Mouse (Mus musculus) c-Kit-positive CD71-negative TER-119-negative erythroid progenitor cells, embryonic 14.5 days (primary cell): ENCODE measurements around the gene Setd4.
"Not testable (repeated sequence)": the region's sequence is repeated elsewhere in the genome, so short reads cannot be mapped to it uniquely, and the experiment has no call there.

ENCODE experiments used
- DNase-seq: peaks from one replicate; pipeline ENCODE4 v3.0.0-alpha.2; 2013; ENCODE audit warnings: low read depth

Setd4 gene

DNA sequence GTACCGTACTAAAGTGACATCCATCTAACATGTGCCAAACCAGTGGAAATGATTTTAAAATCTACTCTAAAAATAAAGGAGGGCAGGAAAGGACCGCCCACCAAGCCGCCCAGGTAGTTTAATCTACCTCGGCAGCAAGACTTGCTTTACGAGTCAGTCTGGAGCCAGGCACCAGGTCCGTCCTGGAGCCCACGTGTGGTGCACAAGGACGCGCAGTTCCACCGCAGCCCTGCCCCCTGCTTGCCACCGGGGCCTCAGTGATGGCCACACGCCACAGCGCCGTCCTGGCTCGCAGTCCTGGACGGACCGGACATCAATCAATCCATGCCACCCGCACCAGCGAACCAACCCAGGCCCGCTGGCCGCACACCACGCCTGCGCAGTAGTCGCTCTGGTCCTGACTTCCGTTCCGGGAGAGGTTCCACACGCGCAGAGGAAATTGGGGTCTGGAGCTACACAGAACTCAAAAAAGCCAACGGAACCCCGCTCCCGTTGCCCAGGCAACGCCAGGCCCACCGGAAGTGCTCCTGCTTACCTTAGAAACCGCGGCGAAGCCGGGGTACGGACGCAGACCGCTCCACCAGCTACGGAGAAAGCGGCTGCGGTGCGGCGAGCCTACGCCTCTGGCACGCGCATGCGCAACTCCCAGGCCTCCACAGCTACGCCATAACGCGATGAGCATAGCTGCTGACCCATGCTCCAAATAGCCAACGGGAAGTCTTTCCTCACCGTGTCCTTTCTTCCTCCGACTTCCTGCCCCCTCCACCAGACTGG lies at the start of gene Setd4:
TSS of gene Setd4 (minus strand) at position 625 of the 774 bp plus-strand sequence.
- DNase-seq = peak; percentile 58

DNA sequence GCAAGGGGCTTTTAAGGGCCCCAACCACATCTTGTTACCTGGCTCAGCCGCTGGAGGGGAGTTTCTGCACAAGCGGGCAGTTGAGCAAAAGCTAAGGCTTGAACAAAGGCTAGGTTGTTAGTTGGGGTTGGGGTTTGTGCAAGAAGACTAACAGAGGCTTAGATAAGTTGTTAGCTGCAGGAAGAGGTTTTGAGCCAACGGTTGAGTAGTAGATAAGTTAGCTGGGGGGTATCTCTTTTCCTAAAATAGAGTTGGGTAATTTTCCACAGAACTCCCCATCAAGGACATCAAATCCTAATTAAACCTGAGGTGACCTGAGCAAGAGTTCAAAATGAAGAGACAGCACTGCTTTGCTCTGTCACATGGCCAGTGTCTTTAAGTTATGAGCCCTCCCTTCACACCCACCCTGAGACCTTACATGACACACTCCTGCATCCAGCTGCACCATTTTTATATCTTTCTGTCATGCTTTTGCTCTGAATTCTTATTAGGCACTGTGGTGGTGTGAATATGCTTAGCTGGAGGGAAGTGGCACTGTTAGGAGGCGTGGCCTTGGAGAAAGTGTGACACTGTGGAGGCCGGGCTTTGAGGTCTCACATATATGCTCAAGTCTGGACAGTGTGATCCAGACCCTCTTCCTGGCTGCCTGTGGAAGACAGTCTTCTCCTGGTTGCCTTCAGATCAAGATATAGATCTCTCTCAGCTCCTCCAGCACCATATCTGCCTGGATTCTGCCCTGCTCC lies 44.7 kb upstream of the Setd4 start:
- no peak for DNase-seq

DNA sequence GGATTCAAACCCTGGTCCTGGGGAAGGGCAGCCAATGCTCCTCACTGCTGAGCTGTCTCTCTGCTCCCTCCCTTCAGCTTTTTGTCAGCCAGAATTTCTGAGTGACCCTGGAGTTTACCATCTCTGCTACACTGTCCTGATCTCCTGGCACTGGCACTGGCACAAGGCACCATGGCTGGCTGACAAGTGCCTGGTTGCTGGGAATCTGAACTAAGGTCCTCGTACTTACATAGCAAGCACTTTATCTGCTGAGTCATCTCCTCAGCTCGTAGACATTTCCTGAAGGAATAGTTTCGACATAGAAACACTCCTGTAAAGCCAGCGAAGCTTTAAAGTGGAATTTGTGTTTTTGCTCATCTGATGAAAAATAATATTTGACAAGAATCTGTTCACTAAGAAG lies 40.1 kb upstream of the Setd4 start:
- DNase-seq = no peak

DNA sequence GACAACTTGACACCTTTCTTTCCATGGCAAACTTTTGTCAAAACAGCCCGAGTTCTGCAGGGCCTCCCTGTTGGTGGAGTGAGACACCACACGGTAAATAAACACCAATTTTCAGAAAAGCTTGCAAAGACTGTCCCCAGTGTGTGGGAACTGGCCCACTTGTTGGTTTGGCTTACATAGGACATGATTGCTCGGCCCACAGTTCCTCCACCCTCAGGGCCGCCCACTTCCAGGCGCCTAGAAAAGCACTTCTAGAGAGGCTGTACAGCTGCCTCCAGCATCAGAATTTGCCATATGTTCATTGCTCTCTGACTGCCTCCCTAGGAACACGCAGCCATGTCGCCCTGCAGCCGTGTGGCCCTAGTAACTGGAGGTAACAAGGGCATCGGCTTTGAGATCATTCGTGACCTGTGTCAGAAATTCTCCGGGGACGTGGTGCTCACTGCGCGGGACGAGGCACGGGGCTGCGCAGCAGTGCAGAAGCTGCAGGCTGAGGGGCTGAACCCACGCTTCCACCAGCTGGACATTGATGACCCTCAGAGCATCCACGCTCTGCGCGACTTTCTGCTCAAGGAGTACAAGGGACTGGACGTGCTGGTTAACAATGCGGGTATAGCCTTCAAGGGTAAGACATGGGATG lies 24.0 kb upstream of the Setd4 start, which contains the start of gene Gm5678:
TSS of gene Gm5678 (plus strand) at position 337 of the 640 bp plus-strand sequence.
- no peak for DNase-seq

DNA sequence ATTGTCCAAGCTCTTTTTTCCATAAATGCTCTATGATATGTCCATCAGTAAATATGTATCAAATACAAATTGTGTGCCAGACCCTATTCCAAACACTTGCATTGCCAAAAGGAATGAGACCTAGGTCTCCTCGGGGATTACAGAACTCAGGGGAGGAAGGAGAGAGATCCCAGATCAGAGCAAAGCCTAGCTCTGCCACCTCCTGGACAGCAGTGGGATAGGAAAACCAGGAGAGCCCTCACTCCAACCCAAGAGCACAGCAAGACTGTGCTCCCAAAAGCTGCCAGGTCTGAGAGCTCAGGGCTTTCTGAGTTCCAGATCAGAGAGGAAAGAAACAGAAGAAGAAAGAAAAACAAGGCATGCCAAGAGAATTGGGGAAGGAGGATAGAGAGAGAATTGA lies 22.9 kb upstream of the Setd4 start:
- DNase-seq = no peak

DNA sequence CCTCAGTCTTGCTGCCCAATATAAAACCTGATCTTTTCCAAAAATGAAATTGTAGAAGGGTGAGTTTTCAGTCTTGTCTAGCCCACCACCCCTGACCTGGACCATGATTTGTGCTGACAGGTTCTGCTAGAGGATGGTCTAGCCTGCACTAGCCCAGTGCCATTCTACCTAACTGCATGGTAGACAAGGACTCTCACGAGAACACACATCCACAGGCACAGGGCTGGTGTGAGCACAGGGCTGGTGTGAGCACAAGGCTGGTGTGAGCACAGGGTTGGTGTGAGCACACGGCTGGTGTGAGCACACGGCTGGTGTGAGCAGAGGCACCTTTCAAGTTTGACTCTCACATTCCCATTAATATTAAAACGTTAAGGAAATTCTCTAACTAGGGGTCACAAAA lies 20.8 kb upstream of the Setd4 start:
- DNase-seq = no peak

DNA sequence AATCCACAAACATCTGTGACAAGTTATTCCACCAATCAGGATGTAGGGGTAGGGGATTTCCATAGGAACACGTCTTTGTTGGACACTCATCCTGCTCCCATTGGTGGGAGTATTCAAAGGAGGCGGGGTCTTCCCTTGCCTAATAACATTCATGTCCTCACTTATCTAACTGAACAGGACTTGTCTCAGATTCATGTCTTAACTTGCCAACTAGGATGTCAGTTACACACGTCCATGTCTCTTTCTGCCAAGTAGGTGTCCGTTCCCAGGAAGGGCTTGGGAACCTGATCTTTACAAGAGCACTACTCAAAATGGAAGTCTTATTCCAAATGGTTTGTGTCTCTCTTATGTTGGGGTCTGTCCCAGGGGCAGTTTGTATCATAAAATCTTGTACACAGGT lies 19.9 kb upstream of the Setd4 start:
- not testable (repeated sequence) for DNase-seq

DNA sequence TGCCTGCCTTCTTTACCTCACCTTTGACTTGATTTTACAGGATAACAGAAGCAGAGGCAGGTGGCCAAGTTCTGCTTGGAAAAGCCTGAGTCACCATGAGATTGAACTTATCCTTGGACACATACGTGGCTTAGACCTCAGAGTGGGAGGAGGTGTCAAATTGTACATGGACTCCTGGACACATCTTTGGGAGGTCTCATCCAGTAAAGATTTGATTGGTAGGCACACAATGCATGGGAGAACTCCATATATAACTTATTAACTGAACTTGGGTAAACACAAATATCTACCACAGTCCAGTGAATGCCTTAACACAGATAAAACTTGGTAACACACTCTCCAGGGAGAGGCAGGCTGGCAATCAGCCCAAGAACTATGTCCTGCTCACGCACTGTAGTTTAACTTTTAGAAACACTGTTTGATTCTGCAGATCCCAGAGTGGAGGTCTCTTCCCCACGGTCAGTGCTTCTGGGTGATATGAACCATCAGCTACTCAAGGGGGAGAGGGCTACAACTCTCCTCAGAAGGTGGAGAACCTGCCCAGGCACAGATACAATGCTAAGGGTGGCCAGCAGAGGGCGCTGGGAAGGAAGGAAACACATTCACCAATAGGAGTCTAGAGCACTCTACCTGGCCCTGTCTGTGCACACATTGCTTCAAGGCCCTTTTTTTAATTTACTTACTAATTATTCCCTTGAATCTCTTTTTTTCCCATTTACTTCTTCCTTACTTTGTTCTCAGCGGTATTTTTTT lies 11.4 kb upstream of the Setd4 start:
- no peak for DNase-seq

DNA sequence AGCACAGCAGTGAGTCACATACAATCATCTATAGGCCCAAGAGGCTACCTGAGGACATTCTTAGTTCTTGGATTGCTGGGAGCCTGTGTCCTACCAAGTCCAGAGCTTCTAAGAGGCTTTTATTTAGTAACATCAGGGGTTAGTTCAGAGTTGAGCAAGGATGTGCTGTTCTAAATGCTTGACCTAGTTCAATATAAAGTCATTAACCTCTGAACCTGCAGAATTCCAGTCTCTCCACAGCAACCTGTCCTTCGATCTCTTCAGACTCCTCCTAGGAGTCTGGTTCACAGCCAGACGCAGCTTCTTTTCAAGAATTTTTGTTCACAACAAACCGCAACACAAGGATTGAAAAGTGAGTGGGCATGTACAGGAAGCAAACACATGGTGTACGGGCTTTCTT lies 7.1 kb upstream of the Setd4 start:
- DNase-seq = no peak

DNA sequence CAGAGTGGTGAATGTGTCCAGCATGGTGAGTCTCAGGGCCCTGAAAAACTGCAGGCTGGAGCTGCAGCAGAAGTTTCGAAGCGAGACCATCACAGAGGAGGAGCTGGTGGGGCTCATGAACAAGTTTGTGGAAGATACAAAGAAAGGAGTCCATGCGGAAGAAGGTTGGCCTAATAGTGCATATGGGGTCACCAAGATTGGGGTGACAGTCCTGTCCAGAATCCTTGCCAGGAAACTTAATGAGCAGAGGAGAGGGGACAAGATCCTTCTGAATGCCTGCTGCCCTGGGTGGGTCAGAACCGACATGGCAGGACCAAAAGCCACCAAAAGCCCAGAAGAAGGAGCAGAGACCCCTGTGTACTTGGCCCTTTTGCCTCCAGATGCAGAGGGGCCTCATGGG lies 5.9 kb upstream of the Setd4 start:
- DNase-seq = no peak

DNA sequence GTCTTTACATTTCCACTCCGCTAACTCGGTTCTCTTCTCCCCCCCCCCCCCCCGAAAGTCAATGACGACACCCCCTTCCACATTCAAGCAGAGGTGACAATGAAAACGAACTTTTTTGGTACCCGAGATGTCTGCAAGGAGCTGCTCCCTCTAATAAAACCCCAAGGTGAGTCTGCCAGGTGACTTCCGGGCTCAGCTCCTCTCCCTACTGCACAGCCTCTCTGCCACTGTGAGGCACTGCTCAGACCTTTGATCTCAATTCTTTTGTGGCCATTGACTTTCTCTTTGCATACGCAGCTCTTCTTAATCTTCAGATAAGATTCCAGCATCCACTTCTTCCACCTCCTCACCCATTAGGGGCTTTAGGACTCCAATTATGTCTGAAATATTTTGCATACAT lies 4.9 kb upstream of the Setd4 start:
- no peak for DNase-seq

DNA sequence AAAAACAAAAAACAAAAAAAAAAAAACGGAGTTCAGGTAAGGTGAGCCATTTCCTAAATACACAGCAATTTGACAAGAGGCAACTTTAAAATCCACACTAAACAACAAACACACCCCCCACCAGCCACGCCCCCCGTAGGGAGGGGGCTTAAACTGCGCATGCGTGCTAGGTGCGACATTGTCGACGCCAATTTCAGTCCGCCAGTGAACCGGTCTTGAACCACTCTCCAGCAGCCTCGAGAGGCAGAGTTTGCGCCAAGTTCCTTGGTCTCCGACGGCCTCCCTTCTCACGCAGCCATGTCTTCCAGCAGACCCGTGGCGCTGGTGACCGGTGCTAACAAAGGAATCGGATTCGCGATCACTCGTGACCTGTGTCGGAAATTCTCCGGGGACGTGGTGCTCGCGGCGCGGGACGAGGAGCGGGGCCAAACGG lies 3.8 kb upstream of the Setd4 start:
- peak; percentile 74 for DNase-seq

DNA sequence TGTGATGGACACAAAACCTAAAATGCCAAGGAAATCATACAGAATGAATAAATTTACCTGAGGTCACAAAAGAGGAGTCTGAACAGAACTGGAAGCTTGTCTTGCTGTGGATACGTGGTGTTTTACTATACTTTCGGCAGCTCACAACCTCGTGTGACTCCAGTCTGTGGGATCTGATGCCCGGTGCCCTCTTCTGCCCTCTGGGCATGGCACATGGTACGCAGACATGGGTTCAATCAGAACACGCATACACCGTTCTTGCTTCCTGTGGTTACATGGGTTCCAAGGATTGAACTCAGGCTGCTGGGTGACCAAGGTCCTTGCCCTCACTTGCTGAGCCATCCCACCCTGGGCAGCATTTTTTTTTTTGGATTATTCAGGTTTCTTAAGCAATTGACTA lies 2.3 kb upstream of the Setd4 start:
- DNase-seq = no peak

DNA sequence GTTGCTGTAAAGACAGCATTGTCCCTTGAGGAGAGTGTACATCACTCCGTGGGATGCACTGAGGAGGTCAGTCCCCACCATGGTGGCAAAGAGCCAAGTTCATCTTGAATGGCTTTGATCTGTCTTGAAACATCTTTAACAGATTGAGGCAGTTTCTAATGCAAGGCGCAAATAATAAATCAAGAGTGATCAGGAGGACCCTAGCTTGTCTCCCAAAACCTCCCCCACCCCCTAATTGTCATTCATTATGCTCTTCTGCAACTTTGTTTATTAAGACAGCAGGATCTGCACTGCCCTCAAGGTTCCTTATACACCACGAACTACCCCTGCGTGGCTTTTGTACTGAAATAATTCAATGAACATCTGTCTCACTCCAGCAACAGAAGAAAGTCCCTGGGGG lies 1.7 kb upstream of the Setd4 start, which contains the start of gene Cbr1:
TSS of gene Cbr1 (plus strand) at position 301 of the 400 bp plus-strand sequence.
- DNase-seq = no peak

DNA sequence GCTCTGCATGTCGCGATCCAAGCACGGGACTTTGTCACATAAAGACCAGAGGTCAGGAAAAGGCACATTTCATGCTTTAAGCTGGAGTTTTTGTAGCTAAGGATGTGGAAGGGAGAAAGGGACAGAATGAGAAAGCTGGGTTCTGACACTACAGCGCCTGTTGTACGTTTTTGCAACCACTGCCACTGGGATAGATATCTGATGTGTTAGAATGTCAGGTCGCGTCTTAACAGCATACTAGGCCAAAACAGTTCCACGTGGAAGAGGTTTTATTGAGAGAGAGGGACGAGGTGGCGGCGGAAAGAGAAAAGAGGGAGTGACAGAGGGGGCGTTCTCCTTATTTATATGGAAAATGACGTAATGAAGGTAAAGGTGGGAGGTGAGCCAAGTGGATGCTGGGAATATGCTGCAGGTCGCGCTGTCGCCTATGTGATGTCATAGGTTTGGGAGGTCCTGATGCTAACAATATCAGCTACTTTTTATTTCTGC lies 662 bp upstream of the Setd4 start:
- DNase-seq = no peak

DNA sequence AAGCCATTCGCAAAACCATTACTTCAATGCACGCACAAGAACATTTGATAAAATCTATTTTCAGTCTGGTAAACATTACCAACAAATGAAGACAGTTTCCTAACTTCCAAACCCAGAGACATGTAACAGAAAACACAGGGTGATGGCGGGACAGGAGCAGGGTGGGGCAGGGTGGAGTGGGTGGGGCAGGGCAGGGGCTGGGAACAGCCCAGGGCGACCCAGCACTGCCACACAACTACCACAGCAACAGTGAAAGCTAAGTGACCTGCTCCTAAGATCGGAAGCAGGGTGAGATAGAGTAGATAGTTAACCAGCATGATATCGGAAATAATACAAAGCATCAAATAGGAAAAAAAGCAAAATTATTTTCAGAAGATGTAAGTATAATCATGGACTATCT lies 4.4 kb downstream of the Setd4 start:
- no peak for DNase-seq

DNA sequence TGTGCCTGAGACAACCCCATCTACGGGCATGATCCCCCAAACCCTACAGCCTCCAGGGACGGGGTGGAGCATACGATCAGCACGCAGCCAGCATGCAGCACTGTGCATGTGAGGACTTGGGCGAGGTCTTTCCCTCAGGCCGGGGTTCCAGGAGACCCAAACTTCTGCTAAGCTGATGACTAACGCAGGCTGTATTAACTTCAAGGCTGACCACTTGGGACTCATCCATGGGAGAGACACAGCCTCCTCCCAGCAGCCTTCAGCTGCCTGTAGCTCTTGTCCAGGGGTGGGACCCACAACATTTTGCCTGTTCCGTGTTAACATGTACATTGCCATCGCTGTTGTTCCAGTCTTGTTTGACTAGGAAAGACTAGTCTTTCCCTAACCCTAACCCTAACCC lies 6.3 kb downstream of the Setd4 start:
- DNase-seq = no peak

DNA sequence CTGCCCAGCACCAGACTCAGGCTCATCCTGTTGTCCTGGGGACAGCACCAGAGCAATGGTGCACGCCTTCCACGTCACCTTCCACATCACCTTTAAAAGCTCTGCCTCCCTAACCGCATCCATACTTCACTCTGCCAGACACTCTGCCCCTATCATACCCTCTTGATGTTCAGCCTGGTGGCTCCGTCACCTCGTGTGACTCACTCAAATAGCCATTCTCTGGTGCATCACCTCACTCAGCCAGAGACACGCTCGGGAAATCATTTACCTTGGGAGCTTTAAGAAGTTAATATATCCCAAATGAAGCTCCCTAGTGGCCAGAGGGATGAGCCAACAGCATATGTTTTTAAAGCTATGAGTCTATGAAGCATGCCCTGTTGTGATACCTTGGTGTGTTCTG lies 7.1 kb downstream of the Setd4 start:
- no peak for DNase-seq

DNA sequence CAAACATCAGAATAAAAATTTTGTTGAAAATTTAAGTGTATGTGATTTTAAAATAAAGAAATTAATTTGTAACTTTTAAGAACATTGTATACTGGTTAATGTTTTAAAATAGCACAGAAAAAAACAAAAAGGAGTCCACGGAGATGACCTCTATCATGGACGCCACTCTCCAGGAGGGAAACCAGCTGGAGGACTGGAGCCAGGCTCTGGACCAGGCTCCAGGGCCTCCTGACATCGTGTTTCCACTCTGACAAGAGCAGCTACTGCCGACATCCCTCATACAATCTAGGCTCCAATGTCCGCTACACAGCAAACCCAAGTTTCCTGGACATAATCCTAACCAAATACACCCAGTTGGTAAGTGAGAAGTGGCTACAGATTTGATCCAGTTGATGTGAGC lies 8.1 kb downstream of the Setd4 start:
- DNase-seq = no peak

DNA sequence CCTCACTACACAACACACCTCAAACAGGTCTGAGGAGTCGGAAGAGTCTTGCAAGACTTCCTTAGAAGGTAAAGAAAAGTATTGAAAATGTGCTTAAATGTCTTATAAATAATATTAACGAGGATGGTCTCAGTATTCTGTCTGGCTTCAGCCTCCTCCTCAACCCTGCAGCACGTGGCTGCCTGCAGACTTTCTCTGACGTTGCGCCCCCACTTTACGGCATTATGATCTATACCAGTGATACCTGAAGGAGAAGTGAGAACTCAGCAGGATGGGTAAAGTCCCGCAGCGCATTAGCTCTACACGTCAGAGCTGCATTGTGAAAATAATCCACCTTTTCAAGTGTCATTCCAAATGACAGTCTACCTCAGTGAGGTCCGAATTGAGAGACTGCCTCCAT lies 9.4 kb downstream of the Setd4 start:
- DNase-seq = no peak

DNA sequence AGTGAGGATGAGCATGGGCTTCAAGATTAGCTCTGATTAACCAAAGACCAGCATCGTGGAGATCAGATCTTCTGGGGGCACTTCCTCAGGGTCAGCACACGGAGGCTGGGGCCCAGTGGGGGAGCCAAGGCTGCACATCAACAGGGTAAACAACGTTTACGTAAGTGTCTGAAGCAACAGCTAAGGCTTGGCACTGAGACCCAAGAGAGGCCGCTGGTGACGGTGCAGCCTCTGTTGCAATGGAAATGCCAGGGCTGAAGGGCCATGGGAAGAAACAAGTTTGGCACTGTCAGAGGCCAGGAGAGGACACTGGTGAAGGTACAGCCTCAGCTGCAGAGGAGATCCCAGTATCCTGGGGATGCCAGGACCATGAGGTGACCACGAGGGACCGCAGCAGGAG lies 10.5 kb downstream of the Setd4 start:
- no peak for DNase-seq

DNA sequence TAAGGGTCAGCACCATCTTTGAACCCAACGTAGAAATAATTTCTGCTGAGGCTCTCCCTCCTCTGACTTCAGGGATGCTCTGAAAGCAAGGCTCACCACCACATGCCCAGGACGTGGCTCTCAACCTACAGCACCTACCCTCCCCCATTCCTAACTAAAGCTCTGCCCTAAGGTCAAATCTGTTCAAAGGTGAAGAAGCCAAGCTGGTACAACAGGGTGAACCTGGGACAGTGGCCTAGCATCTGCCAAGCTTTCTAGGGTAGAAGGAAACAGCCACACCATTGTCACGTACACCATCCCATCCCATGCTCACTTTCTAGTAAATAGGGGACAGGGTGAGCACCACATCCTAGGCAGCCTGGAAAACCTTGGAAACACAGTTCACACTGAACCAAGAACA lies 11.2 kb downstream of the Setd4 start:
- no peak for DNase-seq
